Mouse (Mus musculus) hindbrain, postnatal 0 days (tissue): ENCODE measurements around the gene Vamp2. TPM values are rescaled to one million over a fixed set of nuclear protein-coding genes. Genes with fewer than 3 reads are reported as not detected.
"Not testable (repeated sequence)": the region's sequence is repeated elsewhere in the genome, so short reads cannot be mapped to it uniquely, and the experiment has no call there.

ENCODE experiments used
- ATAC-seq: fragments of 200-750 bp; cut with Nextera tagmentation; 2 replicates; pipeline ENCODE4 v1.8.0; 2017; ENCODE audit warnings: mild to moderate bottlenecking, moderate TSS enrichment, moderate library complexity
- DNase-seq: peaks from one replicate; pipeline ENCODE4 v3.0.0-alpha.2; 2015; ENCODE audit warnings: low spot score
- H3K27ac ChIP-seq: fragments of 300-500 bp; sonication (generic); 2 replicates; pipeline ENCODE4 v1.5.1; 2014; ENCODE audit warnings: mild to moderate bottlenecking
- H3K27me3 ChIP-seq: fragments of 300-500 bp; sonication (generic); 2 replicates; pipeline ENCODE4 v1.6.1; 2014; ENCODE audit warnings: low read length, mixed read lengths; ENCODE audit not compliant: insufficient read depth
- H3K36me3 ChIP-seq: fragments of 300-500 bp; sonication (generic); 2 replicates; pipeline ENCODE4 v1.6.1; 2014; ENCODE audit warnings: low read length, mixed read lengths; ENCODE audit not compliant: insufficient read depth
- H3K4me1 ChIP-seq: fragments of 300-500 bp; sonication (generic); 2 replicates; pipeline ENCODE4 v1.6.1; 2014; ENCODE audit warnings: antibody characterized with exemption, low read length, mixed read lengths; ENCODE audit not compliant: insufficient read depth
- H3K4me2 ChIP-seq: fragments of 300-500 bp; sonication (generic); 2 replicates; pipeline ENCODE4 v1.6.1; 2014; ENCODE audit warnings: low read depth, mild to moderate bottlenecking, low read length, moderate library complexity, mixed read lengths
- H3K4me3 ChIP-seq: fragments of 300-500 bp; sonication (generic); 2 replicates; pipeline ENCODE4 v1.5.1; 2014; ENCODE audit warnings: low read length
- H3K9ac ChIP-seq: fragments of 300-500 bp; sonication (generic); replicated peaks from 2 replicates; pipeline ENCODE4 v1.6.1; 2014; ENCODE audit warnings: mild to moderate bottlenecking, low read length, moderate library complexity, mixed read lengths
- H3K9me3 ChIP-seq: fragments of 300-500 bp; sonication (generic); 2 replicates; pipeline ENCODE4 v1.6.1; 2016; ENCODE audit warnings: low read length, mixed read lengths
- CTCF ChIP-seq: IDR thresholded peaks from 2 replicates; pipeline ENCODE4 v1.5.1; 2016; ENCODE audit warnings: antibody characterized with exemption, control low read depth, low read depth
- WGBS: fragments of 180-500 bp; shearing (Covaris S2); extraction: QIAGEN DNeasy Blood & Tissue Kit; methylation state at CpG from one replicate; pipeline ENCODE4 v1.1.7; 2014; 5-methylcytosine and 5-hydroxymethylcytosine counted together
- polyA plus RNA-seq: library from polyadenylated mRNA; unstranded; fragments of >200 nt; fragmentation: Nextera tagmentation; extraction: Ambion mirVana; gene quantifications from 2 replicates; pipeline ENCODE4 v1.2.1, GENCODE M21; 2015
- total RNA-seq: library from RNA; depleted of rRNA; stranded (reverse); fragments of >200 nt; gene quantifications from 2 replicates; pipeline ENCODE4 v1.2.3, GENCODE M21; 2014

The Vamp2 gene
- total and polyA plus RNA-seq, 2 experiments from 2014 or later = 146 to 489 TPM

DNA sequence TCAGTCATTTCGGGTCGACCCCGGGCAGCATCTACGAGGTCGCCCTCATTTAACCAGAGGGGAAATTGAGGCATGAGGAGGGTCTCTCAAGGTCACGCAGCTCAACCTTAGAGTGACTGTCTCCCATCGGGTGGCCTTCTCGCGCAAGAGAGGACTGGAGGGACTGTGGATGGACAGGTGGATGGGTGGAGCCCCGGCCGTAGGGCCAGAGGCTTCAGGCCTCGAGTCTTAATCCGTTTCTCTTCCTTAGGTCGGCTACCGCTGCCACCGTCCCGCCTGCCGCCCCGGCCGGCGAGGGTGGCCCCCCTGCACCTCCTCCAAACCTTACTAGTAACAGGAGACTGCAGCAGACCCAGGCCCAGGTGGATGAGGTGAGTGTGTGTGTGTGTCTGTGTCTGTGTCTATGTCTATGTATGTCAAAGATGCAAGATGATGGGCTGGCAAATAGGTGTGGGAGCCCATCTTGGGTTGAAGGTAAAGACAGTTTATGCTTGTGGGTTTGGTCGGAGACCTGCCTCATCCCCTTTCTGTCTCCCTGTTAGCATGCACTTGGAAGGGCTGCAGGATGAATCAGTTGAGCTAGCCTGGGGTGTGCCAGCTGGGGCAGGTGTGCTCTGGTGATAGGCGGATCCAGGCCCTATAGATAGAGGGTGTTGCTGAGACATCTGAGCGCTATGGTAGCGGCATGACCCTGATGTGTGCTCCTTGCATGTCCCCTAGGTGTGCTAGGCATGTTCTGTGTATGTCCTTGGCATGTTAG, 746 bp downstream of the Vamp2 start:
- Histone ChIP-seq H3K36me3 (peaks cover 6% of the 10 kb centered on the region; the same call in 1 of the 2 replicates), H3K4me3 (peak overlapping the region; percentile 99), H3K4me1 (peaks cover 13% of the 10 kb centered on the region), H3K9ac (peak overlapping the region; percentile 100), H3K27me3 (no peaks in the 10 kb centered on the region), H3K4me2 (peak overlapping the region; percentile 97), H3K27ac (peak overlapping the region; percentile 99), H3K9me3 (no peaks in the 10 kb centered on the region)
- DNase-seq (no peak), ATAC-seq (0 out of 2 replicates have a peak, but pooled peaks have one; percentile 2)
- 10% methylated on average over 25 of the region's 25 CpGs for WGBS
- 0 out of 2 replicates have a peak, but pooled peaks have one; percentile 5 for TF ChIP-seq CTCF

DNA sequence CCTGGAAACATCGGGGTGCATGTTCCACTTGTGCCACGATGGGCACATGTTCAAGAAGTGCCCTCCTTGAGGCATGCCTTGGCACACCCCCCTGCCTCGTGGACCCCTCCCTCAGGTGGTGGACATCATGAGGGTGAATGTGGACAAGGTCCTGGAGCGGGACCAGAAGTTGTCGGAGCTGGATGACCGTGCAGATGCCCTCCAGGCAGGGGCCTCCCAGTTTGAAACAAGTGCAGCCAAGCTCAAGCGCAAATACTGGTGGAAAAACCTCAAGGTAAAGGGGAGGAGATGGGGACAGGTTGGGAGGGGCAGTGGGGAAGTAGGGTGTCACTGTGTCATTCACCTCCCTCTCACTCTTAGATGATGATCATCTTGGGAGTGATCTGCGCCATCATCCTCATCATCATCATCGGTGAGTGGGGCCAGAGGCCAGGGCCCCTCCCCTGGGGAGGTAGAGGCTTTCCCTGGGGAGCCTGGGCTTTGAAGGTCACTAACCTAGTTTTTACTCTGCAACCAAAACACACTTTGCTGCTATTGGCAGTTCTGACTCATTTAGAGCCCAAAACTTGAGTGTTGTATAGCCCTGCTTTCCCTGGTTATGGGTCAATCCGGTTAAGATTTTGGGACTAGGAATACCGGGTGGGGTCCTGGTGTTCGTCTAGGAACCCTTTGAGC, 1.5 kb downstream of the Vamp2 start:
- no peak for TF ChIP-seq CTCF
- peak overlapping the region; percentile 97 for H3K4me2 ChIP-seq
- peak overlapping the region; percentile 99 for H3K4me3 ChIP-seq
- peaks cover 13% of the 10 kb centered on the region for H3K4me1 ChIP-seq
- H3K9ac ChIP-seq = peak overlapping the region; percentile 100
- WGBS = 77% methylated on average over 12 of the region's 12 CpGs
- H3K27ac ChIP-seq = peak overlapping the region; percentile 99
- H3K9me3 ChIP-seq = no peaks in the 10 kb centered on the region
- H3K36me3 ChIP-seq = peaks cover 6% of the 10 kb centered on the region; the same call in 1 of the 2 replicates
- H3K27me3 ChIP-seq = no peaks in the 10 kb centered on the region
- no peak for DNase-seq
- ATAC-seq = no peak

DNA sequence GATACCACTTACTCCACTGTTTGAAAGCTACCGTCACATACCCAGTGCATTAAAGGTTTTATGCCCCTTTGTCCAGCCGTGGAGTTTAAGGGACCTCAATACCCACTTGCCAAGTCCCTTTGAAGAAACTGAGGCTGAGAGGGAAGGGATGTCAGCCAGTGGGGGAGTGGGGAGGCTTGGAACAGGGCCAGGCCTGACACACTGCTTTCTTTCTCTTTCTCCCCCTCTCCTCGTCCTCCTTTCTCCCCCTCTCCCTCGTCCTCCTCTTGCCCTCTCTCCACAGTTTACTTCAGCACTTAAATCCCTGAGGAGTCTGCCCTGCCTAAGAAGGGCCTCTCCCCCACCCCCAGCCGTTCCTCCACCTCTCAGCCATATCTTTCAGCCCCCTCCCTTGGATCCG, 2.1 kb downstream of the Vamp2 start:
- Histone ChIP-seq H3K36me3 (peaks cover 6% of the 10 kb centered on the region; the same call in 1 of the 2 replicates), H3K27ac (no peak overlapping the region), H3K9me3 (no peaks in the 10 kb centered on the region), H3K4me1 (peaks cover 15% of the 10 kb centered on the region), H3K27me3 (no peaks in the 10 kb centered on the region), H3K4me2 (peak overlapping the region; percentile 97; the same call in 1 of the 2 replicates), H3K9ac (peak overlapping the region; percentile 100), H3K4me3 (no peak overlapping the region)
- no peak for DNase-seq
- no peak for TF ChIP-seq CTCF
- ATAC-seq = no peak
- WGBS = 59% methylated on average over 5 of the region's 6 CpGs

DNA sequence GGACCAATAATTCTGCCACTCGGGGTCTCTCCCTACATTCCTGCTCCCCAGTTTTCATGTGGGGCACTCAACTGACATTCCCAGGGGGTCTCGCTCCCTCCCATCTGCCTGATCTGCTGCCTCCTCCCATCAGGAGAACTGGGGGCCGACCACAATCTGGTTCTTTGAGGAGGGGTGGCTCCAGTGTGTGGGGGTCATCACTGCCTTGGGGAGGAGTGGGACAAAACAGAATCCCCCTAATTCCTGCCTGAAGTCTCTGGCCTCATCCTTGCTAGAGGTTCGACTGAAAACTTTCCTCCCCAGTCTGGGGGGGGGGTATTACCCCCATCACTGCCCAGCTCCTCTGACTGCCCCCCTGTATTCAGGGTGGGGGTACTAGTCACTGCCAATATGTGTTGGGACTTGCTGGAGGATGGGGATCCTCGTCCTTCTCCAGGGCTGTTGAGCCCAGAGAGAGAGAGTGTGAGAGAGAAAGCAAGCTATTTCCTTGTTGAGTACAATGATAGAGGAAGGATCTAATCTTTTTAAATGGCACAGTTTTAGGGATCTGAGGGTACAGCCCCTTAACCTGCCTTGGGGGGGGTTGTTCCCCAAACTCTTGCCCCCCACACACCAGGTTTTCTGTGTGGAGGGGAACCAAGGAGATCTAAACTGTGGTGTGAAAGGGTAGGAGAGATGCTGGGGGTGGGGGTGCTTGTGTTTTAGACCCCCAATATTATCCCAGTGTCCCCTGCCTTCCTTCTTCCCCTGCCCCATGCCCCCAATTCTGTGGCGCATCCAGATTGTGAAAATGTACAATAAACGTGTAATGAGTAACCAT, 3.5 kb downstream of the Vamp2 start:
- H3K9ac ChIP-seq = no peak overlapping the region
- H3K4me3 ChIP-seq = no peak overlapping the region
- no peak for ATAC-seq
- no peak overlapping the region for H3K27ac ChIP-seq
- H3K27me3 ChIP-seq = no peaks in the 10 kb centered on the region
- WGBS = 66% methylated on average over 7 of the region's 7 CpGs
- peaks cover 22% of the 10 kb centered on the region for H3K4me1 ChIP-seq
- no peak for DNase-seq
- no peak overlapping the region for H3K4me2 ChIP-seq
- peaks cover 6% of the 10 kb centered on the region; the same call in 1 of the 2 replicates for H3K36me3 ChIP-seq
- TF ChIP-seq CTCF = no peak
- no peaks in the 10 kb centered on the region for H3K9me3 ChIP-seq

DNA sequence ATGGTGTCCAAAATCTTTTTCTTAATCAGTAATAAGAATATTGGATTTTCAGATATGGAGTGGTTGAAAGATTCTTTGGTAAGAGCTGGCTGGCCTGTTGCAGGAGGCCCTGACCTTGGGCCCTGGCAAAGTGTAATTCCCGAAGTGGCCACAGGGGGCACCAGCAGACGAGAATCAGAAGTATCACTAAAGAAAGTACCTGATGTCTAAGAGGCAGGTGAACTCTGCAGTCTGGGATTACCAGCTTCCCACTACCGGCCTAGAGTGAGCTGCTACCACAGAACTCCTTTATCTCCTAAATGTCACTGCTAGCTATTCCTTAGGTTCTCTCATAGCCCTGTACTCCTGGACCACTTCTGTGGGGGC, 4.1 kb downstream of the Vamp2 start:
- no peaks in the 10 kb centered on the region for H3K9me3 ChIP-seq
- peaks cover 22% of the 10 kb centered on the region for H3K4me1 ChIP-seq

DNA sequence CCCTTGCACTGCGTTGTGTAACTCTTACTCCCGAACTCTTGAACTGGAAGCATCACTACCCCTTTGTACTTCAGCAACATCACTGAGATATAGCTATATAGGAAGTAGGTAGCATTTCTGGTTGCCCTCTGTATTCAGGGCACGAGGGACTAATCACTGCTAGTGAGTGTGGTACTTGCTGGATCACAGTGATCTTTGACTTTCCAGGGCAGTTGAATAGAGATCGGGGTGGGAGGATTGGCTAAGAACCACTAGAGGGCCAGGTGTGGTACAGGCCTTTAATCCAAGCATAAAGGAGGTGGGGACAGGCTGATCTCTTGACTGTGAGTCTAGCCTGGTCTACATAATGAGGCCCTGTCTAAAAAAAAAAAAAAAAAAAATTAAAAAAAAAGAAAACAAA, 4.6 kb downstream of the Vamp2 start:
- ATAC-seq (no peak), DNase-seq (no peak)
- WGBS = 90% methylated on average over 4 of the region's 4 CpGs
- Histone ChIP-seq H3K9ac (no peak overlapping the region), H3K4me2 (no peak overlapping the region), H3K27me3 (no peaks in the 10 kb centered on the region), H3K9me3 (no peaks in the 10 kb centered on the region), H3K27ac (peak overlapping the region; percentile 21; the same call in 1 of the 2 replicates), H3K4me1 (peaks cover 28% of the 10 kb centered on the region), H3K36me3 (peaks cover 6% of the 10 kb centered on the region; the same call in 1 of the 2 replicates), H3K4me3 (no peak overlapping the region)
- peak; percentile 11; the same call in 1 of the 2 replicates for TF ChIP-seq CTCF

More for the DNA sequence above, 4.1 kb downstream of the Vamp2 start:
- TF ChIP-seq CTCF = peak; percentile 87
- peak; percentile 79 for DNase-seq
- Histone ChIP-seq H3K36me3 (peaks cover 6% of the 10 kb centered on the region; the same call in 1 of the 2 replicates), H3K9ac (no peak overlapping the region), H3K4me2 (no peak overlapping the region), H3K27me3 (no peaks in the 10 kb centered on the region), H3K27ac (peak overlapping the region; percentile 21; the same call in 1 of the 2 replicates), H3K4me3 (no peak overlapping the region)
- no peak for ATAC-seq
- 6% methylated on average over 3 of the region's 3 CpGs for WGBS

DNA sequence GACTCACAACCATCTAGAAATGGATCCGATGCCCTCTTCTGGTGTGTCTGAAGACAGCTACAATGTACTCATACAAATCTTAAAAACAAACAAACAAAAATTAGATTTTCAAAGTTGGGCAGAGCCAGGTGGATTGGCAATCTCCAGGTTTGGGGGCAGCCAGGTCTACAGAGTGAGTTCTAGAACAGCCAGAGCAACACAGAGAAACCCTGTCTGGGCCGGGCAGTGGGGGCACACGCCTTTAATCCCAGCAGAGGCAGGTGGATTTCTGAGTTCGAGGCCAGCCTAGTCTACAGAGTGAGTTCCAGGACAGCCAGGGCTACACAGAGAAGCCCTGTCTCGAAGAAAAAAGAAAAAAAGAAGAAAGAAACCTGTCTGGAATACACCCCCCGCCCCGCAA, 5.6 kb downstream of the Vamp2 start:
- not testable (repeated sequence) for ATAC-seq, H3K36me3 ChIP-seq, H3K4me3 ChIP-seq, H3K4me2 ChIP-seq, H3K27me3 ChIP-seq, H3K9me3 ChIP-seq, DNase-seq, H3K9ac ChIP-seq
- 90% methylated on average over 7 of the region's 7 CpGs for WGBS
- Histone ChIP-seq H3K27ac (peak overlapping the region; percentile 92; the same call in 1 of the 2 replicates), H3K4me1 (peaks cover 35% of the 10 kb centered on the region)
